Mouse (Mus musculus) heart, adult 2 months (tissue): Measurements from ENCODE around the gene Polr2c.

Source experiments
- EP300 ChIP-seq: fragments of 200-500 bp; IDR thresholded peaks from 2 replicates; pipeline ENCODE4 v1.6.1; 2011; ENCODE audit warnings: low read depth, low read length, control low read depth; ENCODE audit not compliant: insufficient read depth
- POLR2A ChIP-seq: fragments of 200-500 bp; IDR thresholded peaks from 2 replicates; pipeline ENCODE4 v1.6.1; 2011; ENCODE audit warnings: mild to moderate bottlenecking, low read depth, low read length, control low read depth; ENCODE audit not compliant: insufficient read depth

GRCm38 (mm10) chr8:94857011-94857345, 272 bp upstream of the Polr2c start:
- TF ChIP-seq EP300 = no peak
- no peak for TF ChIP-seq POLR2A
